Mouse (Mus musculus): ENCODE results near the gene Eml6. TPM values are rescaled to one million over a fixed set of nuclear protein-coding genes. Genes with fewer than 3 reads are reported as not detected.

The Eml6 gene
- total RNA-seq, 1 experiment, result 0.80 TPM

GRCm38 (mm10) chr11:29810324-29810723, 215.5 kb downstream of the Eml6 start:
- in situ Hi-C loops (cut with MboI; ENCODE audit: low sequenced_read_pairs in 2 of 2, unreplicated experiment in 2 of 2), result no loop called here
- no peak for DNase-seq (ENCODE audit: low read depth, low spot score)

DNA sequence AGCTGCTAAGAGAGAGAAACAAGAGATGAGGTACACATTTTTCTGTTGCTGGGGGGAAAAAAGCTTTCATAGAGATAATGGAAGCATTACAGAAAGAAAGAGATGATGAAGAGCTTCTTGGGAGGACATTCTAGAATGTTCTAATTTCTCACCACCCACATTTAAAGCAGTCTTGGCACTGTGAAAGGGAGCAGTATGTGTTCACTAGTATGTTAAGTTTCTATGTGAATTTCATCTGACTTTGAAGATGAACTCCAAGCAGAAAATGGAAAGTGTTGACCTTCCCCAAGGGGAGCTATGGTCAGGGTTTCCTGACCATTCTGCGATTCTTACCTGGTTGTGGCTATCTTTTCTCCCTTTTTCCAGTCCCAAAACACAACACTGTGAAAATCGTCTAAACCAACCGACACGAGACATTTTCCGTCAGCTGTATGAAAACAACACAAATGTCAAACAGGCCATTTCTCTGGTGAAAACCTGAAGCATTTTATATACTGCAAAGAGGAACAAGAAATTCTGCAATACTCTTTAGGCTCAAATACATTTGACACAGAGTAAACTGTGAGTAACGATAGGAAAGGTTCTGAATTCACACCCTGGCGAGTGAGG, 216.7 kb downstream of the Eml6 start:
- Histone ChIP-seq H3K4me1 (ENCODE audit: control insufficient read depth in 2 of 2, insufficient read depth in 2 of 2, low read length in 2 of 2, poor library complexity in 1 of 2) (no peaks in the 10 kb centered on the region), H3K9ac (ENCODE audit: insufficient read depth, low read depth, low read length, poor library complexity, severe bottlenecking) (no peak overlapping the region), H3K36me3 (ENCODE audit: control insufficient read depth, insufficient read depth, low read length, poor library complexity, severe bottlenecking) (no peaks in the 10 kb centered on the region), H3K9me3 (ENCODE audit: control insufficient read depth, insufficient read depth, low read depth, low read length) (no peaks in the 10 kb centered on the region), H3K4me3 (ENCODE audit: insufficient read depth in 1 of 2, low read depth in 1 of 2, low read length in 2 of 2, poor library complexity in 1 of 2, severe bottlenecking in 1 of 2) (no peak overlapping the region), H3K27ac (ENCODE audit: insufficient read depth, low read depth, low read length, poor library complexity, severe bottlenecking) (no peak overlapping the region)
- in situ Hi-C loops (cut with MboI; ENCODE audit: low sequenced_read_pairs in 2 of 2, unreplicated experiment in 2 of 2), result no loop called here
- DNase-seq (ENCODE audit: low read depth, low spot score), result no peak
- TF ChIP-seq MAFK (IDR thresholded peaks at IDR 0.05; ENCODE audit: insufficient read depth, low read depth, low read length) (no peak), ZC3H11A (IDR thresholded peaks at IDR 0.05; ENCODE audit: borderline replicate concordance, low read depth, low read length) (no peak), HCFC1 (IDR thresholded peaks at IDR 0.05; ENCODE audit: borderline replicate concordance, insufficient read depth, low read length) (no peak)

More at GRCm38 (mm10) chr11:29810324-29810723, 215.5 kb downstream of the Eml6 start:
- no peak overlapping the region for H3K9ac ChIP-seq (ENCODE audit: insufficient read depth, low read depth, low read length, poor library complexity, severe bottlenecking)
- H3K27ac ChIP-seq (ENCODE audit: insufficient read depth, low read depth, low read length, poor library complexity, severe bottlenecking), result no peak overlapping the region
- no peak overlapping the region for H3K4me3 ChIP-seq (ENCODE audit: insufficient read depth in 1 of 2, low read depth in 1 of 2, low read length in 2 of 2, poor library complexity in 1 of 2, severe bottlenecking in 1 of 2)
- H3K9me3 ChIP-seq (ENCODE audit: control insufficient read depth, insufficient read depth, low read depth, low read length), result no peaks in the 10 kb centered on the region
- H3K4me1 ChIP-seq (ENCODE audit: control insufficient read depth in 2 of 2, insufficient read depth in 2 of 2, low read length in 2 of 2, poor library complexity in 1 of 2), result no peaks in the 10 kb centered on the region
- TF ChIP-seq ZNF384 (IDR thresholded peaks at IDR 0.05; ENCODE audit: low read depth, low read length), result no peak
- no peak for TF ChIP-seq MAFK (IDR thresholded peaks at IDR 0.05; ENCODE audit: insufficient read depth, low read depth, low read length)
- TF ChIP-seq ZC3H11A (IDR thresholded peaks at IDR 0.05; ENCODE audit: borderline replicate concordance, low read depth, low read length), result no peak
- no peak for TF ChIP-seq CHD2 (IDR thresholded peaks at IDR 0.05; ENCODE audit: low read depth, low read length)
- no peak for TF ChIP-seq HCFC1 (IDR thresholded peaks at IDR 0.05; ENCODE audit: borderline replicate concordance, insufficient read depth, low read length)
- H3K36me3 ChIP-seq (ENCODE audit: control insufficient read depth, insufficient read depth, low read length, poor library complexity, severe bottlenecking), result no peaks in the 10 kb centered on the region

GRCm38 (mm10) chr11:29808173-29808980, 217.5 kb downstream of the Eml6 start:
- Histone ChIP-seq H3K36me3 (ENCODE audit: control insufficient read depth, insufficient read depth, low read length, poor library complexity, severe bottlenecking) (no peaks in the 10 kb centered on the region), H3K9me3 (ENCODE audit: control insufficient read depth, insufficient read depth, low read depth, low read length) (no peaks in the 10 kb centered on the region), H3K4me1 (ENCODE audit: control insufficient read depth in 2 of 2, insufficient read depth in 2 of 2, low read length in 2 of 2, poor library complexity in 1 of 2) (no peaks in the 10 kb centered on the region), H3K9ac (ENCODE audit: insufficient read depth, low read depth, low read length, poor library complexity, severe bottlenecking) (no peak overlapping the region), H3K27ac (ENCODE audit: insufficient read depth, low read depth, low read length, poor library complexity, severe bottlenecking) (no peak overlapping the region), H3K4me3 (ENCODE audit: insufficient read depth in 1 of 2, low read depth in 1 of 2, low read length in 2 of 2, poor library complexity in 1 of 2, severe bottlenecking in 1 of 2) (no peak overlapping the region)
- TF ChIP-seq ZC3H11A (IDR thresholded peaks at IDR 0.05; ENCODE audit: borderline replicate concordance, low read depth, low read length), result no peak
- TF ChIP-seq HCFC1 (IDR thresholded peaks at IDR 0.05; ENCODE audit: borderline replicate concordance, insufficient read depth, low read length), result no peak
- TF ChIP-seq CHD2 (IDR thresholded peaks at IDR 0.05; ENCODE audit: low read depth, low read length), result no peak
- TF ChIP-seq MAFK (IDR thresholded peaks at IDR 0.05; ENCODE audit: insufficient read depth, low read depth, low read length), result no peak
- no peak for TF ChIP-seq ZNF384 (IDR thresholded peaks at IDR 0.05; ENCODE audit: low read depth, low read length)
- in situ Hi-C loops (cut with MboI; ENCODE audit: low sequenced_read_pairs in 2 of 2, unreplicated experiment in 2 of 2), result no loop called here
- DNase-seq (ENCODE audit: low read depth, low spot score), result no peak

DNA sequence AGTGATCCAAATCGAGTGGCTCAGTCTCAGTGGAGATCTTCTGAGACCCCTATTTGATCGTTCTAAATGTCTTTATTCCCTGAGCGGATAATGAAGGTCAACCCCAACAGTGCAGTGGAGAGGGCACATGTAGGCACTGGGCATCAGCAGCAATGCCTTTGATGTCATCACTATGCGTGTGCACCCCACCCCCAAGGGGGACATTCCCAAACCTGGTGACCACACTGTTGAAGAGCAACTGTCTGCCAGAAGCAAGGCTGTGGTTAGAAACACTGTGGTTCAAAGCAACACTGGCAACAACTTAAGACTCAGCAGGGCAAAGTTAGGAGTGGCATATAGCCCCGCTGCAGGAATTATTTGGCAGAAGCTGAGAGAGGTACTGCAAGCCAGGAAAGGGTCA, 218.5 kb downstream of the Eml6 start:
- H3K9ac ChIP-seq (ENCODE audit: insufficient read depth, low read depth, low read length, poor library complexity, severe bottlenecking), result no peak overlapping the region
- no peaks in the 10 kb centered on the region for H3K9me3 ChIP-seq (ENCODE audit: control insufficient read depth, insufficient read depth, low read depth, low read length)
- DNase-seq (ENCODE audit: low read depth, low spot score), result no peak
- TF ChIP-seq ZC3H11A (IDR thresholded peaks at IDR 0.05; ENCODE audit: borderline replicate concordance, low read depth, low read length) (no peak), ZNF384 (IDR thresholded peaks at IDR 0.05; ENCODE audit: low read depth, low read length) (no peak), CHD2 (IDR thresholded peaks at IDR 0.05; ENCODE audit: low read depth, low read length) (no peak), HCFC1 (IDR thresholded peaks at IDR 0.05; ENCODE audit: borderline replicate concordance, insufficient read depth, low read length) (no peak), MAFK (IDR thresholded peaks at IDR 0.05; ENCODE audit: insufficient read depth, low read depth, low read length) (no peak)
- H3K4me1 ChIP-seq (ENCODE audit: control insufficient read depth in 2 of 2, insufficient read depth in 2 of 2, low read length in 2 of 2, poor library complexity in 1 of 2), result no peaks in the 10 kb centered on the region
- in situ Hi-C loops (cut with MboI; ENCODE audit: low sequenced_read_pairs in 2 of 2, unreplicated experiment in 2 of 2), result no loop called here
- H3K27ac ChIP-seq (ENCODE audit: insufficient read depth, low read depth, low read length, poor library complexity, severe bottlenecking), result no peak overlapping the region
- H3K36me3 ChIP-seq (ENCODE audit: control insufficient read depth, insufficient read depth, low read length, poor library complexity, severe bottlenecking), result no peaks in the 10 kb centered on the region
- no peak overlapping the region for H3K4me3 ChIP-seq (ENCODE audit: insufficient read depth in 1 of 2, low read depth in 1 of 2, low read length in 2 of 2, poor library complexity in 1 of 2, severe bottlenecking in 1 of 2)
